Mouse (Mus musculus) myocyte (in vitro differentiated cells): ENCODE data around the gene Hebp1. TPM values are rescaled to one million over a fixed set of nuclear protein-coding genes. Genes with fewer than 3 reads are reported as not detected.
A peak's percentile ranks its signal among the peaks of the same experiment; 100 is the strongest.

Source experiments
- H3K27me3 ChIP-seq: one replicate; pipeline ENCODE4 v1.6.1; 2011; ENCODE audit not compliant: control insufficient read depth, insufficient read depth, insufficient read length
- H3K36me3 ChIP-seq: one replicate; pipeline ENCODE4 v1.6.1; 2011; ENCODE audit not compliant: control insufficient read depth, insufficient read depth
- H3K4me2 ChIP-seq: one replicate; pipeline ENCODE4 v1.6.1; 2011; ENCODE audit warnings: low read depth, control low read depth
- H3K4me3 ChIP-seq: one replicate; pipeline ENCODE4 v1.5.1; 2011; ENCODE audit warnings: mild to moderate bottlenecking, control low read depth, moderate library complexity
- H3K79me2 ChIP-seq: one replicate; pipeline ENCODE4 v1.6.1; 2011; ENCODE audit not compliant: control insufficient read depth, insufficient read depth
- H3ac ChIP-seq: one replicate; pipeline ENCODE4 v1.6.1; 2011; ENCODE audit not compliant: control insufficient read depth, insufficient read length
- CEBPB ChIP-seq: IDR thresholded peaks from 2 replicates; pipeline ENCODE4 v1.6.1; 2011; ENCODE audit warnings: mild to moderate bottlenecking, moderate library complexity; ENCODE audit not compliant: poor library complexity, insufficient read depth, severe bottlenecking
- E2F4 ChIP-seq: IDR thresholded peaks from one replicate; pipeline ENCODE4 v1.6.1; 2011; ENCODE audit warnings: mild to moderate bottlenecking, control low read depth, moderate library complexity; ENCODE audit not compliant: insufficient read depth
- MAX ChIP-seq: IDR thresholded peaks from one replicate; pipeline ENCODE4 v1.6.1; 2011; ENCODE audit warnings: low read depth, mild to moderate bottlenecking, control low read depth
- MYOD1 ChIP-seq, 3 experiments: IDR thresholded peaks; one replicate each; pipeline ENCODE4 v1.6.1; 2011; ENCODE audit warnings: control low read depth in 2 of 3, low read depth in 2 of 3, mild to moderate bottlenecking in 2 of 3, moderate library complexity in 1 of 3; ENCODE audit not compliant: insufficient read length in 2 of 3, control insufficient read depth in 1 of 3
- MYOG ChIP-seq, 3 experiments: IDR thresholded peaks; one replicate each; pipeline ENCODE4 v1.6.1; 2011; ENCODE audit warnings: control low read depth in 2 of 3, low read depth in 2 of 3, mild to moderate bottlenecking in 2 of 3; ENCODE audit not compliant: insufficient read length in 2 of 3, control insufficient read depth in 1 of 3, insufficient read depth in 1 of 3
- POLR2A ChIP-seq: IDR thresholded peaks from one replicate; pipeline ENCODE4 v1.6.1; 2011; ENCODE audit warnings: low read depth, mild to moderate bottlenecking, control low read depth, moderate library complexity; ENCODE audit not compliant: insufficient read length
- POLR2AphosphoS2 ChIP-seq: IDR thresholded peaks from one replicate; pipeline ENCODE4 v1.6.1; 2011; ENCODE audit warnings: low read depth, control low read depth; ENCODE audit not compliant: insufficient read length
- REST ChIP-seq: IDR thresholded peaks from one replicate; pipeline ENCODE4 v1.6.1; 2011; ENCODE audit warnings: mild to moderate bottlenecking, control low read depth, moderate library complexity; ENCODE audit not compliant: insufficient read depth, insufficient read length
- SRF ChIP-seq: IDR thresholded peaks from one replicate; pipeline ENCODE4 v1.6.1; 2011; ENCODE audit warnings: low read depth; ENCODE audit not compliant: control insufficient read depth, insufficient read length
- TCF12 ChIP-seq: IDR thresholded peaks from one replicate; pipeline ENCODE4 v1.6.1; 2011; ENCODE audit warnings: mild to moderate bottlenecking, control low read depth; ENCODE audit not compliant: poor library complexity, insufficient read depth, severe bottlenecking
- TCF3 ChIP-seq: IDR thresholded peaks from one replicate; pipeline ENCODE4 v1.6.1; 2011; ENCODE audit warnings: low read depth, control low read depth; ENCODE audit not compliant: insufficient read length
- USF1 ChIP-seq: IDR thresholded peaks from one replicate; pipeline ENCODE4 v1.6.1; 2011; ENCODE audit warnings: low read depth, mild to moderate bottlenecking, control low read depth, moderate library complexity
- polyA plus RNA-seq: library from polyadenylated mRNA; unstranded; fragments of >200 nt; fragmentation: generic; extraction: Trizol; gene quantifications from one replicate; pipeline ENCODE4 v1.2.1, GENCODE M21; 2012; ENCODE audit warnings: missing spikeins

Hebp1 gene
- polyA plus RNA-seq, 1 experiment: 30.5 TPM

DNA sequence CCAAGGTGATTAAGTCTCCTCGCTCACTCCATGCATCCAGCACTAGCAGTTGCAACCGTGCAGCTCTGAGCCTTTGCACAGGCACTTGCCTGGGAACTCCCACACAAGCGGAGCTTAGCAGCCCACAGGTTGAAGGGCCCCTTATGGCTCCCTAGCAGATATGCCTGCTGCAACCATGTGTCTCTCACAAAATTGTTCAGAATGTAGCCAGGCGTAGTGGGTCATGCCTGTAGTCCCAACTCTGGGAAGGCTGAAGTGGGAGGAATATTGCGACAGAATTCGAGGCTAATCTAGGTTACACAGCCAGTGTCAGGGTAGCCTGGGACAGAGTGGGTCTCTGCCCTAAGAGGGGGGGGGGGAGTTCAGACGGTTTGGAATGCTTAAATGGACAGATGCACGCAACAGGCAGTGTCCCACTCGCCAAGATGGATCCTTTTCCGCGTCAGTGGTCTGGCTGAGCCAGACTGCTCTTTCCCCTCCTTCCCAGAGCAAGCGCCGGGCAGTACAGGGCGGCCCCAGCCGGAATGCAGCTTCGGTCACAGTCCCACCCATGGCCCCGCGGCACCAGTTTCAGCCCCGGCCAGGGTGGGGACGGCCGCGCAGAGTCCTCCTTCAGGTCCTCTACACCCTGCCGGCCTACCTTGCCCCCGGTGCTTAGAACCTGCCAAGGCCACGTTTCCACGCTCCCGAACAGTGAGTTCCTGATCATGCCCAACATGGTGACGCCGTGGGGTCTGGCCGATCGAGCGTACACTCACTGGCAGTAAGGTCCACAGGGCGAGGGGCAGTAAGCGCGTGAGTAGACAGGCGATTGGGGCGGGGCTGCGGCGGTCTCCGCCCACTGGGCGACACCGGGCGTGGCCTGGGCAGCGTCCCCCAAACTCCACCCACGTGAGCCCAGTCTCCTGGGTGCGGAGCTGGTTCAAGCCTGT is 30.2 kb downstream of the Hebp1 start:
- H3K27me3 ChIP-seq: no peaks in the 10 kb centered on the region
- peak overlapping the region; percentile 23 for H3ac ChIP-seq
- peak overlapping the region; percentile 34 for H3K4me3 ChIP-seq
- H3K36me3 ChIP-seq: no peaks in the 10 kb centered on the region
- peak overlapping the region; percentile 76 for H3K4me2 ChIP-seq
- TF ChIP-seq POLR2A (peak; percentile 83), MYOG (IDR thresholded peaks at IDR 0.05; ENCODE audit: control insufficient read depth in 1 of 3, insufficient read depth in 1 of 3, insufficient read length in 2 of 3, low read depth in 2 of 3) (peak in 1 of 3 experiments; percentile 2), REST (no peak), SRF (no peak), CEBPB (no peak), POLR2AphosphoS2 (peak; percentile 72), TCF3 (no peak), MAX (no peak)
- H3K79me2 ChIP-seq: no peaks in the 10 kb centered on the region

DNA sequence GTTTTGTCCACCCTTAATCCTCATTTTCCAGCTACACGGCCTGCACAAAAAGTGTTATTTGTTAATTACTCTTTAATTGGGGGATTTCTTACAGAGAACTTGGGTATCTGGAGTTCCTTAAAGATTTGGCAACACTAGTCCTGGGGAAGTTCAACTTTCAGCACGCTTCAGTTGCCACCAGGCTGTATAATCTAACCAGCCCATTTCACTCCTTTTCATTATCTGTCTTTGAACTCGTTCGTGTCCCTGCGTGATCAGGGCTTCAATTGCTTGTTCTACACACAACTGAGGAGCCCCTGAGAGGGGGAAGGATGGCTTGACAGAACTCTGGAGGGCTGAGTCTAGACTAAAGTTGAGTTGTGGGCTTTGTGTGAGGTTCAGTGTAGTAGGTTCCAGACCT is 31.1 kb downstream of the Hebp1 start:
- no peak overlapping the region for H3K4me3 ChIP-seq
- no peaks in the 10 kb centered on the region for H3K36me3 ChIP-seq
- no peaks in the 10 kb centered on the region for H3K79me2 ChIP-seq
- H3K27me3 ChIP-seq: no peaks in the 10 kb centered on the region
- no peak overlapping the region for H3ac ChIP-seq
- H3K4me2 ChIP-seq: peak overlapping the region; percentile 76
- TF ChIP-seq E2F4 (no peak), POLR2AphosphoS2 (no peak), TCF3 (no peak), SRF (no peak)

DNA sequence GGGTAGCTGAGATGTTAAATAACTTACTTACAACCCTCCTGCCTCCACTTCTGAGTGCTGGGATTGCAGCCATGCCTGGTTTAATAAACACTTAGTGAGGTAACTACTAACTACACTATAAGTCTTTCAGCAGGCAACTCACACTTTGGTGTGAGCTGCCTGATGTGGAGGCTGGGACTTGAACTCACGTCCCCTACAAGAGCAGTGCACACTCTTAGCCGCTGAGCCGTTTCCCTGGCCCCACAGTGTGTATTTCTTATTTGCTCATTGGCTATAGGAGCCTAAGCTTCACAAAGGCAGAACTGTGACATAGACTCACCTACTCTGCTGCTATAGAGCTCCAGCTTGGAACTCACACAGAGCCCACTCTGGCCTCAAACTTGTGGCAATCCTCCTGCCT is 31.6 kb downstream of the Hebp1 start:
- no peak overlapping the region for H3ac ChIP-seq
- TF ChIP-seq MYOG (IDR thresholded peaks at IDR 0.05; ENCODE audit: control insufficient read depth in 1 of 3, insufficient read depth in 1 of 3, insufficient read length in 2 of 3, low read depth in 2 of 3) (no peak), USF1 (no peak), CEBPB (no peak), TCF3 (no peak), TCF12 (no peak), POLR2A (no peak), MYOD1 (IDR thresholded peaks at IDR 0.05; ENCODE audit: control insufficient read depth in 1 of 3, insufficient read length in 2 of 3, low read depth in 2 of 3) (no peak), E2F4 (no peak), REST (no peak)
- no peaks in the 10 kb centered on the region for H3K27me3 ChIP-seq
- no peaks in the 10 kb centered on the region for H3K36me3 ChIP-seq
- H3K4me2 ChIP-seq: no peak overlapping the region
- H3K79me2 ChIP-seq: no peaks in the 10 kb centered on the region
- no peak overlapping the region for H3K4me3 ChIP-seq

DNA sequence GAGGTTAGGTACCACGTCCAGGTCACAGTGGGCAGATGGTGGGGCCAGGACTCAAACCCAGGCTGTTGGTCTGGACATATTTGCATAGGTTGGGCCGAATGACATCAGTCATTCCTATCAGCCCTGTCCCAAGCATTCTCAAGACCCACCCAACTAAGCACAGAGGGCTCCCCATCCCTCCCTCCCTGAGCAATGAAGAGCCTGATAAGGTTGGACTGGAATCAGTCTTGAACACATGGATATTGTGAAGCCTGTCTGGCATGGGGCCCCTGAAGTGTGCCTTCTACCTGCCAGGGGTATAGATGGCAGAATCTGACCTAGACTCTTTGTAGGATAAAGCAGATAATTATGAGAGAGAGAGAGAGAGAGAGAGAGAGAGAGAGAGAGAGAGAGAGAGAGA is 32.1 kb downstream of the Hebp1 start:
- no peak overlapping the region for H3ac ChIP-seq
- no peak for TF ChIP-seq MYOD1 (IDR thresholded peaks at IDR 0.05; ENCODE audit: control insufficient read depth in 1 of 3, insufficient read length in 2 of 3, low read depth in 2 of 3)
- TF ChIP-seq POLR2AphosphoS2: no peak
- TF ChIP-seq REST: no peak
- no peak for TF ChIP-seq POLR2A
- TF ChIP-seq TCF12: no peak
- TF ChIP-seq CEBPB: no peak
- no peak for TF ChIP-seq SRF
- no peak for TF ChIP-seq MAX
- TF ChIP-seq MYOG (IDR thresholded peaks at IDR 0.05; ENCODE audit: control insufficient read depth in 1 of 3, insufficient read depth in 1 of 3, insufficient read length in 2 of 3, low read depth in 2 of 3): no peak
- no peak for TF ChIP-seq TCF3
- no peak for TF ChIP-seq E2F4
- no peak for TF ChIP-seq USF1
- no peaks in the 10 kb centered on the region for H3K36me3 ChIP-seq

DNA sequence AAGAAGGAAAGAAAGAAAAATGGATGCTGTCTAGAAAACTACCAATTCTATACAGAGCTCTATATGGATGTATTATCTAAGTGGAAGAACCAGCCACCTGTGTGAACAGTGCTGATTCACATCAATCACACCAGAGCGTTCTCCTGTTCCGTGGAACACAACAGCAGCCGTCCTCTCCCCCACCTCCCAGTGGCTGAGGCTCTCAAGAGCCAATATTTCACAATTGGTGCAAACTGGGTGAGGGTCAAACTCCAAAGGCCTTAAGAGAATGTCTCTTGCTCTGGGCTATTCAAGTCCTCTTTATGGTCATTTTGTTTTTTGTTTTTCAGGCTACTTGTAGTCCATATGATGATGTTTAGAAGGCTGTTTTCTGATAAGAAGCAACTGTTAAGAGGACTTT is 32.6 kb downstream of the Hebp1 start:
- TF ChIP-seq POLR2A (no peak), SRF (no peak), REST (no peak), CEBPB (no peak), TCF12 (no peak), MAX (no peak), MYOD1 (IDR thresholded peaks at IDR 0.05; ENCODE audit: control insufficient read depth in 1 of 3, insufficient read length in 2 of 3, low read depth in 2 of 3) (no peak), TCF3 (no peak), USF1 (no peak), MYOG (IDR thresholded peaks at IDR 0.05; ENCODE audit: control insufficient read depth in 1 of 3, insufficient read depth in 1 of 3, insufficient read length in 2 of 3, low read depth in 2 of 3) (no peak), E2F4 (no peak), POLR2AphosphoS2 (no peak)
- Histone ChIP-seq H3K4me3 (no peak overlapping the region), H3K4me2 (no peak overlapping the region), H3K27me3 (no peaks in the 10 kb centered on the region), H3K36me3 (no peaks in the 10 kb centered on the region), H3K79me2 (no peaks in the 10 kb centered on the region), H3ac (no peak overlapping the region)

More for the DNA sequence above, 32.1 kb downstream of the Hebp1 start:
- Histone ChIP-seq H3K4me2 (no peak overlapping the region), H3K4me3 (no peak overlapping the region), H3K27me3 (no peaks in the 10 kb centered on the region), H3K79me2 (no peaks in the 10 kb centered on the region)
